Mouse (Mus musculus) gastrocnemius, postnatal 36 days (tissue): ENCODE results near the gene Oser1. TPM values are rescaled to one million over a fixed set of nuclear protein-coding genes. Genes with fewer than 3 reads are reported as not detected.

Source experiments
- DNase-seq, 2 experiments: peaks; one replicate each; pipeline ENCODE4 v3.0.0; 2022
- intact Hi-C: fragments of 180-260 bp; cut with DNase I; formaldehyde crosslinking; loops from one replicate; pipeline ENCODE4 v1.15.1; 2025
- total RNA-seq, 2 experiments: library from RNA; stranded (reverse); gene quantifications; 2 replicates each; pipeline ENCODE4 v1.2.3; 2021

The Oser1 gene
- total RNA-seq, 2 experiments from 2014 or later = 31.3 to 32.4 TPM

DNA sequence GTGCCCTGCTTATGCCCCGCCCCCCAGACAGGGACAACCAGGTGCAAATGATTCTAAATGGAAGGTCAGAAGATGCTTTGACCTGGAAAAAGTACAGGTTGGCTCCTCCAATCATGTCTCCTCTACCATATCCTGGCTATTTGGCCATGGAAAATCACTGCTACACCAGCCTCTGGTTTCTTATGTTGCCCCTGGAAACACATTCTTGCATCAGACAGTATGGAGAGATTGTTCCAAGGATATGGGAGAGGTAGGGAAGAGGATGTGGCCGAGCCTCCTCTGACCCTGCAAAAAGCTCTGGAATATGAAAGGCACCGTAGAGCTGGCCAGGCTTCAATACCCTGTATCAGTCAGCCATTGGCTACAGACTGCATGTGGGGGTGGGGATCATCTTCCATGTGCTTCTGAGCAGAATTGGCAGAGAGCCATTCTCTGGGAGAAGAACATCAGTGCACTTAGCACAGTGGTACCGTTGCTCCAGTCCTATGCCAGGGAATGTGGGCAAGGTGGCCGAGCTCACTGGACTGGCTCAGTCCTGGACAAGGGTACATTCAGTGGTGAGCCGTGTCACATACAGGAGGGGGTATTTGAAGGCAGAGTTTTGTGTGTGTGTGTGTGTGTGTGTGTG, 26.3 kb upstream of the Oser1 start:
- intact Hi-C loops = no loop called here
- DNase-seq = no peak

DNA sequence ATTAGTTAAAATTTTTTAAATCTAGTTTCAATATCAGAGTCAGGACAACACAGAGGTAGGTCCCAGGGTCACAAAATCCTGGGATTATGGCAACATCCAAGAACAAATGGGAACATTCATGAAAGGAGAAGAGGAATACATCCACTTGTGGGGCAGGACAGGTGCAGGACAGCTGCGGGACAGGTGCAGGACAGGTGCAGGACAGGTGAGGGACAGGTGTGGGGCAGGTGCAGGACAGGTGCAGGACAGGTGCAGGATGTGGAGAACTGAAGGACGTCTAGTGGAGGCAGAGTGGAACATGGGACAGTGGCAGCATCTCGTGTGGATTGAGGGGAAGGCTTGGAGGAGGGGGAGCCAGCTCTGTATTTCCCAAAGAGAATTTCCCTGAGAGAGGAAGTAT, 24.8 kb upstream of the Oser1 start:
- intact Hi-C loops = no loop called here

DNA sequence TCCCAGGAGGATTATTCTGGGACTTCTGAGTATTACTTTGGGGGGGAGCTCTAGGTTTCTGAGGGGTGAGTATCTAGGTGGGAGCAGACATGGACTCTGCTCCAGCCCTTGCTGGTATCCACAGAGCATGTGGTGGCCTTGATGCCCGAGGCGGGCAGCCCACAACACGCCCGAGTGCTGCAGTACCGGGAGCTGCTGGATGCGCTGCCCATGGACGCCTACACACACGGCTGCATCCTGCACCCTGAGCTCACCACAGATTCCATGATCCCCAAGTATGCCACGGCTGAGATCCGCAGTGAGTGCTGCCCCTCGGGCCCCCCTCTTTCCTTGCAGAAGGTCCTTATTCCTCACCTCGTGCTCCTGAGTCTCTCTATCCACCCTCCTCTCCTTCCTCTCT, 22.9 kb upstream of the Oser1 start:
- no peak for DNase-seq
- intact Hi-C loops = no loop called here

More for the DNA sequence above, 24.8 kb upstream of the Oser1 start:
- no peak for DNase-seq

DNA sequence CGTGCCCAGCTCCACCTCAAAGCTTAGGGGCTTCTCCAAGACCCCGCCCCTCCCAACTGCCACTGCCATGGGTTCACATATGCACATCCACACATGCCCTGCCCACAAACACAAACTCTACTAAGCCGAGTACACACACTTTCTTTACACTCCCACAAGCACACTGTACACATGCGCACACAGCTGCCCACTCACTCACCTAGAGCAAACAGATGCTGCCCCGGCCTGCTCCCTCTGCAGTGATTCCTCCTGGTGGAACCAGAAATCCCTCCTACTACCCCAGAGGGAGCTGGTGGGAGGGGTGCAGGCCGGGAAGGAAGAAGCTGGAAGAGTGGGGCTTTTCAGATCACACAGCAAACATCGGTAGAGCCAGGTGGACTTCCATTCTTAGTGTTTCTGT, 19.5 kb upstream of the Oser1 start:
- intact Hi-C loops = no loop called here

DNA sequence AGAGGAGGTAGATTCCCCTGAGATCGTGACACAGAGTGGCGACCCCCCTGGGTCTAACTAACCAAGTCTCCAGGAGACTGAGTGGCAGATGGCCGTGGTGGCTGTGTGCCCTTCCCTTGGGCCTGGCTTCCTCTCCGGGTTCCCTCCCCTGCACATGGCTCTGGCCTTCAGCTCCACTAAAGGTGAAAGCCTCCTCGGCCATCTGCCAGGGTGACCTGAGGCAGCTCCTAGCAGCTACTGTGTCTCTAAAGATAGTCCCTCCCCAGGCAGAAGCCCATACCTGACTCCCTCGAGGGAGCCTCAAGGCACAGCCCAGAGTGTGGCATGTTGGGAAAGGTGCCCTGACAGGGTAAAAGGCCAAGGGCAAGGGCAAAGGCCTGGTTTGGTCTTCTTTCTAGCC, 19.0 kb upstream of the Oser1 start:
- DNase-seq = peak in 1 of 2 experiments; percentile 64
- intact Hi-C loops = no loop called here

More for the DNA sequence above, 19.5 kb upstream of the Oser1 start:
- DNase-seq = no peak

DNA sequence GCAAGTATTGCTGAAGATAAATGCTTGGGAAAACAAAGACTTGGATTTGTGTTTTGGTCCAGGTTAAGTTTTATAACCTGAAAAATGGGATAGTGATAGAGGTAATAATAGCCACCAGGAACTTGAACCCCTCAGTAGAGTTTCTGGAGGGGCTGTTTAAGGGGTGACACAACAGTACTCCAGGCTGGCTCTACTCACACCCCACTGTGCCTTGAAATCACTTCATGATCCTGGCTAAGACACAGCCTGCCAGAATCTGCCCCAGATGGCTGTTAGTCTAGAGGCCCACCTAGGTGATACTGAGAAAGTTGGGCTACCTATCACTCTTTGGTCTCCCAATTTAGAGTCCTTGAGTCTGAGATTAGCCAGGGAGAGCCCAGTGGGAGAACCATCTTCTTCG, 15.0 kb upstream of the Oser1 start:
- no peak for DNase-seq
- intact Hi-C loops = no loop called here

DNA sequence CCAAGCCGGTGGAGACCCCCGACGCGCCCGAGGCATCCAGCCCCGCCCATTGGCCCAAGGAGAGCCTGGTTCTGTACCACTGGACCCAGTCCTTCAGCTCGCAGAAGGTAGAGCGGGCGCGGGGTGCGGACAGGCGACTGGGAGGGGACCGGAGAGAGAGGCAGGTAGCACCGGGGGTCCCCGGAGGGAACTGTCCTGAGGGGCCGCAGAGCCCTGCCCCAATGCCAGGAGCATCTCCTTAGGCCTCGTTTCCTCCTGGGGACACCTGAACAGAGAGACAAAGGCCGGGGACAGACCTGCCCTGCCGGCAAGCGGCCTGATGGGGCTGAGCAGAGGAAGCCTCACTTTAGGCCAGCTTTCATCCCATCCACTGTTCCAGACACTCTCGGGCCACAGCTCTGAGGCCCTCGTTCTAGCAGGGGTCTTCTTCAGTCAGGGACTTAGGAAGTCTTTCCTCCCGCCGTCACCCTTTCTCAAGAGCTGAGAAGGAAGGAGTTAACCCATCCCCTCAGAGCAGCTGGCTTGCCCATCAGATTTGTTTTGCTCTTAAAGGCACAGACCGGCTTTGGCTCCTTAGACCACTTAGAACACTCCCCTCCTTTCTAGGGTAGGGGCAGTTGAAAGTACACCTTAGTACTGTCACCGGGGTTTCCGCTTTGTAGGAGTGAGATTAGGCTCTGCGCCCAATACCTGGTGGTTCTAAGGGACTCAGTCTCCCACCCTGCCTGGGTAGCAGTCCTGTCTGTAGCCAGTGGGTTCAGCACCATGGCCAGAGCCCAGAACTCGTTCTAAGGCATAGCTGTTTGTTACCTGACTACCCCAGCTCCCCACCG, 14.3 kb upstream of the Oser1 start:
- intact Hi-C loops = no loop called here
- no peak for DNase-seq

DNA sequence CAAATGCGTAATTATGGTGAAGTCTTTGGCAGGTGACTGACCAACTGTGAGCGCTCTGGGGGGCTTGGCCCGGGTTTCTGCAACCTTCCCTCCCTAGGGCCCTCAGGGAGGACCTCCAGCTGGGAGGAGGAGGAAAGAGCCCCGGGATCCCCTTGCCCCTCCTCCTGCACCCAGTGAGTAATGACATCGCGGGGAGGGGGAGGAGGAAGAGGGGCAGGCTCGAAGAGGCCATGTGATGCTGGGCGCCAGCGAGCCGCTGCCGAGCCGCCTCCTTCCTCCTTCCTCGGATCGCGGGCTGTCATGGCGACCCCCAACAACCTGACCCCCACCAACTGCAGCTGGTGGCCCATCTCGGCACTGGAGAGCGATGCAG, 13.7 kb upstream of the Oser1 start, which contains the start of gene Gdap1l1:
Gdap1l1 (plus strand) TSS at position 231 of the 373 bp plus-strand sequence.
- no peak for DNase-seq
- intact Hi-C loops = no loop called here

DNA sequence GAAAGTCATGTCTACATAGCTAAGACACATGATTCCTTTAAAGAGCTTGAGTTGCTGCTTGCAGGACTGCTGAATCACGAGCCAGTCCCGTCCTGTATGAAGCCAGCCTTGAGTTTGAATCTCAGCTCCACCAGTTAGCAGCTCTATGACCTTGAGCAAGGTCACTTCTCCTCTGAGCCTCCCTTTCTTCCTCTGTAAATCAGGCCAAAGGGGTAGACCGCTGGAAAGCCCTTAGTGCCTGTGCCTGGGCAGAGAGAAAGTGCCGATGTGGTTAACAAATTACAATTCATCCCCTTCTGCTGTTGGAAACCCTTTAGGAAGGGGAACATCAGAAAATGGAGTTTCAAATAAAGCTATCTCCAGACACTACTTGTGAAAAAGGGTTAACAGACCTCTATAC, 13.3 kb upstream of the Oser1 start:
- DNase-seq = no peak
- intact Hi-C loops = no loop called here

DNA sequence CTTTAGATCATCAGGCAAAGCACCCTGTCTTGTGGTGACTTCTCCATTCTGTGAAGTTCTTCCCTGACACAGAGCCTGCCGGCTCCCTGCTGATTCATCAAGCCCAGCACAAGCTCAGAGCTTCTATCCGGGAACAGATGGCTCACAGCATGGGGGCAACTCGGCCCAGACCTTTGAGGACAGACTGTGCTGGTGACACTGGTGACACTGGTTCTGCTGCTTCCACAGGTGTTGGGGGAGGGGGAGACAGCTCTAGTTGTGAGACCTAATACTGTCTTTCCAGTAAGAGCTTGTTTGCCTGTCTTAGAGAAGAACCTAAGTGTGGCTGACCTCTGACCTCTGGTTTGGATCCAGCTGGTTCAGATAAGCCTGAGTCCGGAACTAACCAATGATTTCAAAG, 9.5 kb upstream of the Oser1 start:
- intact Hi-C loops = no loop called here
- DNase-seq = no peak

DNA sequence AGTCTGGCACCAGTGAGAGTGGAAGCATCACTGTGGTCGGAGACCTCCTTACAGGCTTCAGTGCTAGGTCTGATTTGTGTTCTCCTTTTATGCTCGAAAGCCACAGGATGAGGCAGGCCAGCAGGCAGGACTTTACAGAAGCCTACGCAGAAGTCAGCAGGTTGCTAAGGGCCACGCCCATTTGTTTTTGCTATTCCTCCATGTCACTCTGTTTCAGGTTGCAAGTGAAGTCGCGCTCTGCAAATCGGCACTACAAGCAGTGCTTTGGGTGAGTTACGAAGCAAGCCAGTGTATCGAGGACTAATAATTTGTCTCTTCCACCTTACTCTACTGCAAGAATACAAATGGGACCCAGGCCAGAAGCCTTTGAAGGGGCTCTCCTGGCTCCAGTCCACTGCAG, 6.8 kb upstream of the Oser1 start:
- intact Hi-C loops = no loop called here
- DNase-seq = no peak

DNA sequence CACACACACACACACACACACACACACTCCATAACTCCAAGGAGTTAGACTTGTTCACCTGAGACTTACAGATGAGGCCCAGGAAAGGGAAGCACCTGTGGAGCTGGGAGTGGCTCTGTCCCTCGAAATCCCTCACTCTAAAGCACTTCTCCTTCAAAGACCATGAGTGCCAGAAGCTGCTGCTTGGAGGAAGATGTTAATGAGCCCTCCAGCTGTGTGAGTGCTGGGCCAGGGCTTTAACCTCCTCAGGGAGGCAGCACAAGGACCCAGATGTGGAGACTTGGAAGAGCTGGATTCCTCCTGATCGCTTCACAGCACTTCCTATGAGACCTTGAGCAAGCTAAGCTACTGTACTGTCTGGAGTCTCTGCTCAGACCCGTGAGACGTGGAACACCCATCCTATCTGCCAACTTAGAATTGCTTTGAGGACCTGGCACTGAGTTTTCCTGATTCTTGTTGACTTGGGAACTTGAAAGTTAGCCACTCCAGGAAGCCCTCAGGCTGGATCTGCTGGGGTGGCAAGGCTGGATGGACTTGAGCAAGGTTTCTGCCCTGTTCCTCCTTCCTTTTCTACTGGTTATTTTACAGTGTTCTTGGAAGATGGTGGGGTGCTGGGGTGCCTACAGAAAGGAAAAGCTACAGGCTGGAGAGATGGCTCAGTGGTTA, 4.0 kb upstream of the Oser1 start:
- DNase-seq = no peak
- intact Hi-C loops = no loop called here

DNA sequence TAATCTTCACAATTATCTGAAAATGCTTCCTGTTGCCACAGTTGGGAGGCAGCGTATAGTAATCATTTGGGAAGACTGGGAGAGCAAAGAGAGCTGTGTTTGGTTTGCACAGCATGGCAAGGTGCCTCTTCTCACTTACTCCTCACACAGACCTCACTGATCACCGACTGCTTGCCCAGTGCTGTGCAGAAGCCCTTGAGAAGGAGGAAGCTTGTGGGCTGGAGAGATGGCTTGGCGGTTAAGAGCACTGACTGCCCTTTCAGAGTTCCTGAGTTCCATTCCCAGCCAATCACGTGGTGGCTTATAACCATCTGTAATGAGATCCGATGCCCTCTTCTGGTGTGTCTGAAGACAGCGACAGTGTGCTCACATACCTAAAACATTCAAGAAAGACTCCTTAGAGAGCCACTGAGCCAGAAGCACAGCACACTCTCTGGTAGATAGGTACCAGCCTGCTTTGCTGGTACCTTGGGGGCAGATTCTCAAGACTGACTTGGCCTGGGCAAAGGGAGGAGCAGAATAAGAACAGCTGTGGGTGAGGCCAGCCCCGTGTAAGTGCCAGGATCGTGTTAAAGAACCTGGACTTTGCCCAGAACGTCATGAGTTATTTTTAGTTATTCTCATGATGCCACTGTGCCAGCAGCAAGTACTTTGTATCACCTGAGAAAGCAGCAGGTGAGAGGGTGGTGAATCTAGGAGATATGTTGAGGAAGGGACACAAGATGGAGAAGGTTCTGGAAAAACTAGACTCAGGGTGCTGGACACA, 1.4 kb downstream of the Oser1 start:
- intact Hi-C loops = loop anchor here (5.0 kb wide), 1 partner anchor 49 kb away; the partner anchor contains the start of gene Fitm2
- DNase-seq = peak in 1 of 2 experiments; percentile 9

DNA sequence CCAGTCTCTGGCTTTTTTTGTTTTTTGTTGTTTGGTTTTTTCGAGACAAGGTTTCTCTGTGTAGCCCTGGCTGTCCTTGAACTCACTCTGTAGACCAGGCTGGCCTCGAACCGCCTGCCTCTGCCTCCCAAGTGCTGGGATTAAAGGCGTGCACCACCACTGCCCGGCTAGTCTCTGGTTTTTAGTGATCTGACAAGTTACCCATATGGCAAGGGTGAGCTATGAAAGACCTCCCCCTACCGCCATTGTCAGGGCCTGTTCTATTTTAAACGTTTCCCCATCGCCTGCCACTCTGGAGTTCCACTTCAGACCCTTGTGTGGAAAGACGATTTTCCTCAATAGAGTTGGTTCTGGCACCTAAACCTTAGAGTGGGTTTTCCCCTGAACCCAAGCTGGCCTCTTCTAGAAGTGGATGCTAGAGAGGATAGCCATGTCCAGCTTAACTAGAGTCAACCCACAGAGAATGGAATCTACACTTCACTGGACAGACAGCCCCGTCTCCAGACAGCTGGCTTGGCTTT, 4.1 kb downstream of the Oser1 start:
- DNase-seq = no peak
- intact Hi-C loops = loop anchor here (5.0 kb wide), 1 partner anchor 52 kb away; the partner anchor contains the start of gene Fitm2

DNA sequence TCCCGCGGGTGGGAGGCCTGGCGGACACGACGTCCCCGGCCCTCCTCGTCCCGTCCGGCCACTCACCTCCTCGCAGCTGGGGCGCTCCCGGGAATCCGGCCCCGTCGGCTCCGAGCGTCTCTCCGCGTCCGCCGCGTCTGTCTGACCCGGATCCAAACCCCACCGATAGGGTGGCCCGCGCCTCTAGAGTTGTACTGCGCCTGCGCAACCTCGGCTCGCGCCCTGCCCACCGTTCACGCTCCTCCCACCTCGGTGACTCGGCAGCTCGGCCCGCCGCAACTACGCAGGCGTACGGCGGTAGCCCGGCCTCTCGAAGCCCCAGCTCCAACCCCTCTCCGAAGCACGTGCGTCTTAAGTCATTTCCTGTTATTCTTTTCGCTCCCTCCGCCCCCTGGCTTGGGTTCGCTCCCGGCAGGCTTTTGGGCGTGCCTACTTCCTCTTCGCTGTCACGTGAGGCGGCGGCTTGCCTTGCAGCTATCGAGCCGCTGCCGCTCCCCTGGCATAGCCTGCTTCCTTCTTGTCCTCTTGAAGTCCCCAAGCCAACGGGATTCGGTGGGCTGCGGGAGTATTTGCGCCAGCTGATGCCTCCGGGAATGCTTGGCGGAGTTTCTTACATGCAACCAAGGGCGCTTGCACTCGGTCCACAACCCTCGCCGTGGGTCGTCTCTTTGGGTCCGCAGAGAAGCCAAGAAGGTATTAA, 5.0 kb downstream of the Oser1 start:
- intact Hi-C loops = loop anchor here (5.0 kb wide), 1 partner anchor 53 kb away; the partner anchor contains the start of gene Fitm2

DNA sequence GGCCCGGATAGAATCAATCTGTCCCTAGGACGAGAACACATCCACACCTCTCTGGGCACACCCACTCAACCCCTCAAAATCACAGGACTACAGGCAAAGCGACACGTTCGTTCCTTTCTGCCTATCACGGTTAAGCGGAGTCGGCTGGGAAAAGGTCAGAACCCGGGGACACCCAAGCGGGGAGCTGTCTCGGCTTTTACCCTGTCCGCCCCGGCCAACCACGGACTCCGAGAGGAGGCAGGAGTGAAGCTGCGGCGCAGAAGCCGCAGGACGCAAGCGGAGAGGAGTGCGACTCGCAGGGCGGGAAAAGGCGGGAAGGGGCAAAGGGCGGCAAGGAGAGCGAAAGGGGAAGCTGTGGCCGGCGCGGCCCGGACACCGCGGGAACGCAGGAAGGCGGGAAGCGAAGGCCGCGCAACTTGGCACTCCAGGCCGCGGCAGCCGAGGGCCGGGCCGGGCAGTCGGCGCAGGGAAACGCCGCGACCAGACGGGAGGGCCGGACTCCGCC, 5.6 kb downstream of the Oser1 start:
- DNase-seq = no peak
- intact Hi-C loops = no loop called here

More for the DNA sequence above, 5.0 kb downstream of the Oser1 start:
- DNase-seq = peak; percentile 98 to 99

DNA sequence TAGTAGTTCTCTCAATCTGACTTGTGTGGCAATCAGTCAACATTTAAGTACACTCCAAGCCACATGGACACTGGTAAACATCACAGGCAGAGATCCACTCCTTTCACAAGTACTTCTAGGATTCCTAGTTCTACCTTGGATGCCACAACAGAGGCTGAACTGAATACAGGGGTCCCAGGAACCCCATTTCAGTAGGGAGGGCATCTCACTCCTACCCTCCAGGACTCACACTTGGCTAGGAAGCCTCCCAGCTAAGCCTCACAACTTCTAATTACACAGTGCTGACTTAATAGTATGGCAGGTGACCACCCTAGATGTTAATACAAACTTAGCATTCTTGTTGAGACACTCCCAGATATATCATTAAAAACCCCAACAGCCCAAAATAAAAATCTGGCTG, 6.7 kb downstream of the Oser1 start:
- no peak for DNase-seq
- intact Hi-C loops = no loop called here

DNA sequence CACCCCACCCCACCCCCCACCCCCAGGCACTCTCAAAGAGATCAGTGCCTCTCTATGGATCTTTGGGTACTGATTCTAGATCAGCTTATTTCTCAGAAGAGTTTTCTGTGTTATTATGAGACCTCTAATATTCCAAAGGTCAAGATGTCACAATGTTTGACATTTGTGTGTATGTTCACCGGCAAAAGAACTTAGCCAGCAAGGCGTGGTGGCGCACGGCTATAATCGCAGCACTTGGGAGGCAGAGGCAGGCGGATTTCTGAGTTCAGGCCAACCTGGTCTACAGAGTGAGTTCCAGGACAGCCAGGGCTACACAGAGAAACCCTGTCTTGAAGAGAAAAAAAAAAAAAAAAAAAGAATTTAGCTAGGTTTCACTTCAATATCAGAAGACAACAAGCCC, 7.5 kb downstream of the Oser1 start:
- no peak for DNase-seq
- intact Hi-C loops = no loop called here

DNA sequence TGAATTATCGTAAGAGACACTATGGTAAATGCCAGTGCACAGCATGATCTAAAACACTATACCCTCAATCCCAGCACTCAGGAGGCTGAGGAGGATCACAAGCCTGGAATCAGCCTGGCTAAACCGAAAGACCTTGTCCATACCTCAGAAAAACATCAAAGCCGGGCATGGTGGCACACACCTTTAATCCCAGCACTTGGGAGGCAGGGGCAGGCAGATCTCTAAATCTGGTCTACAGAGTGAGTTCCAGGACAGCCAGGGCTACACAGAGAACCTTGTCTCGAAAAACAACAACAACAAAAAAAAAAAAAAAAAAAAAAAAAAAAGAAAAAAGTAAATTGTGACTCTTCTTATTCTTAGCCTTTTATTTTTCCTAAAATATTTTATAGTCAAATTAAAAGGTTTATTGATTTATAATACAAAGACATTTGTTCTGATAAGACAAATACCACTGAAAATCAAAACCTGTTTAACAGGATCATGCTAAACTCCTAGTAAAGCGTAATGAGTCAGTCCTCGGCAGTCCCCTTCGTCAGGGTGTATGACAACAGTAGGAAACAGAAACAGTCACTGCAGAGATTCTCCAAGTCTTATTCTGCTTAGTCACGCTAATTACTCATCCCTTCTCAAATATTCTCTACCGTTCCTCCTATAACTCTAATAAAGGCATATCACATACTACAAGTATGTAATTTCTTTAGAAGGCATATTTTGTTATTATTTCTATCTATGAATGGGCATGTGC, 11.5 kb downstream of the Oser1 start:
- intact Hi-C loops = no loop called here

More for the DNA sequence above, 11.5 kb downstream of the Oser1 start:
- peak in 1 of 2 experiments; percentile 6 for DNase-seq
